Mouse (Mus musculus) embryonic facial prominence, embryonic 10.5 days (tissue): ENCODE results near the gene Smn1. TPM values are rescaled to one million over a fixed set of nuclear protein-coding genes. Genes with fewer than 3 reads are reported as not detected.
"Not testable (repeated sequence)": the region's sequence is repeated elsewhere in the genome, so short reads cannot be mapped to it uniquely, and the experiment has no call there.

ENCODE experiments used
- DNase-seq: peaks from one replicate; pipeline ENCODE4 v3.0.0-alpha.2; 2017; ENCODE audit warnings: low spot score
- H3K27ac ChIP-seq: fragments of 300-500 bp; sonication (generic); replicated peaks from 2 replicates; pipeline ENCODE4 v1.5.1; 2016; ENCODE audit warnings: mild to moderate bottlenecking
- H3K27me3 ChIP-seq: fragments of 300-500 bp; sonication (generic); replicated peaks from 2 replicates; pipeline ENCODE4 v1.6.1; 2016; ENCODE audit warnings: low read depth, mild to moderate bottlenecking; ENCODE audit not compliant: poor library complexity, severe bottlenecking
- H3K36me3 ChIP-seq: fragments of 300-500 bp; sonication (generic); replicated peaks from 2 replicates; pipeline ENCODE4 v1.6.1; 2016; ENCODE audit warnings: mild to moderate bottlenecking, moderate library complexity
- H3K4me1 ChIP-seq: fragments of 300-500 bp; sonication (generic); 2 replicates; pipeline ENCODE4 v1.6.1; 2016
- H3K4me3 ChIP-seq: fragments of 300-500 bp; sonication (generic); 2 replicates; pipeline ENCODE4 v1.5.1; 2016; ENCODE audit warnings: mild to moderate bottlenecking, moderate library complexity
- H3K9me3 ChIP-seq: fragments of 300-500 bp; sonication (generic); 2 replicates; pipeline ENCODE4 v1.6.1; 2016; ENCODE audit warnings: mild to moderate bottlenecking
- WGBS: fragments of 180-500 bp; shearing (Covaris S2); methylation state at CpG from one replicate; pipeline ENCODE4 v1.1.7; 2016; 5-methylcytosine and 5-hydroxymethylcytosine counted together
- polyA plus RNA-seq: library from polyadenylated mRNA; unstranded; fragments of >200 nt; fragmentation: Nextera tagmentation; extraction: Ambion mirVana; gene quantifications from 2 replicates; pipeline ENCODE4 v1.2.1, GENCODE M21; 2016

The Smn1 gene
- polyA plus RNA-seq, 1 experiment from 2014 or later: 95.9 TPM

GRCm38 (mm10) chr13:100161171-100161870 lies 36.7 kb downstream of the Smn1 start:
- H3K27ac ChIP-seq, H3K9me3 ChIP-seq, H3K4me1 ChIP-seq, H3K36me3 ChIP-seq, H3K27me3 ChIP-seq, DNase-seq, H3K4me3 ChIP-seq: not testable (repeated sequence)
- 91% methylated on average over 11 of the region's 11 CpGs for WGBS

DNA sequence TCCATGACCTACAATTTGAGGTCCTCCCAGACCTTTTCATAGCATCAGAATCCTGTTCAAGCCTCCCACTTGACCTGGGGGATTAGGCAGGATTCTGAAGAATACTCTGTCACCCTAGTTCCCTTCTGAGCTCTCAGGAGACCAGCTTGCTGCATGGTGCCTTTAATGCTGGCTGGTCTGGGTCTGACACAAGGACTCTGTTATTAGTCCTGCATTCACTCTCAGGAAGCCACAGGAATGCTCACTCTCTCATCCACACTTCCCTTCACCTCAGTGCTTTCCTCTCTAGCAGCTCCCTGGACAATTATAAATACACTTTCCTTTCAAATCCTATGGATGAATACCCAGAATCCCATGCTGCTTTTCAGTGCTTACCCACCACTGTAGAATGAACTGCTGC lies 37.8 kb downstream of the Smn1 start:
- H3K27me3 ChIP-seq, H3K9me3 ChIP-seq, H3K36me3 ChIP-seq, DNase-seq, H3K4me3 ChIP-seq, H3K27ac ChIP-seq, H3K4me1 ChIP-seq: not testable (repeated sequence)

DNA sequence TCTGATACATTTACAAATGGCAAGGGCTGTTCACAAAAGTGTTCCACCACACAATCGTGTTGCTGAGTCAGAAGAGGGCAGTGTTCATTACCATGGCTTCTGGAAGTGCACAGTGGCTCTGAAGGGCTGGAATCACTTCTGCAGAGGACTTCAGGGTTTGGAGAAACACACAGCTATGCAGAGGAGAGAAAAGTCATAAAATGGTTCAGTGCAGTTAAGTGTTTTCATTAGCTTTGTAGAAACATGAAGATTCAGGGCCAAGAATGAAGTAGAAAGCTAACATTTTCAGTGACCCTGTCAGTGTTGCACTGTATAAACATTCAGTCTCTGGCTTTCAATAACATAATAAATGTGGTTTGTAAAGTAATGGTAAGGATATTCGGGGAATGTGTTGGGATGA lies 41.7 kb downstream of the Smn1 start:
- 81% methylated on average over 2 of the region's 2 CpGs for WGBS

DNA sequence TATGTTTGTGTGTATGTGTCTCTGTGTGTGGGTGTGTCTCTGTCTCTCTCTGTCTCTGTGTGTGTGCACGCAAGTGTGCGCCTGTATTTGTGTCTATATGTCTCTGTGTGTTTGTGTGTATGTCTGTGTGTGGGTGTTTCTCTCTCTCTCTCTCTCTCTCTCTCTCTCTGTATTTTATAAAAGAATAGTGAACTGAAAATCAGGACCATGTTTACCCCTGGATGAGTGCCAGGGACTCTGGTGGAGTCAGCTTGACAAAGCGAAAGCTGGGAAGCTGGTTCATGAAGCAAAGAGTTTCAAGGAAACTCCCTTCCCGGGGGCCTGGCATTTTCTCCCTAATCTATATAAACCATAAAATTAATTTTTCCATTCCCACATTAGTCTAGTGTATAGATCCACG lies 49.7 kb downstream of the Smn1 start:
- not testable (repeated sequence) for H3K4me3 ChIP-seq, H3K27me3 ChIP-seq, H3K36me3 ChIP-seq, DNase-seq, H3K9me3 ChIP-seq, H3K4me1 ChIP-seq, H3K27ac ChIP-seq
- 93% methylated on average over 4 of the region's 5 CpGs for WGBS

More for the DNA sequence above, 41.7 kb downstream of the Smn1 start:
- H3K27me3 ChIP-seq, H3K4me3 ChIP-seq, H3K4me1 ChIP-seq, DNase-seq, H3K36me3 ChIP-seq, H3K9me3 ChIP-seq, H3K27ac ChIP-seq: not testable (repeated sequence)

DNA sequence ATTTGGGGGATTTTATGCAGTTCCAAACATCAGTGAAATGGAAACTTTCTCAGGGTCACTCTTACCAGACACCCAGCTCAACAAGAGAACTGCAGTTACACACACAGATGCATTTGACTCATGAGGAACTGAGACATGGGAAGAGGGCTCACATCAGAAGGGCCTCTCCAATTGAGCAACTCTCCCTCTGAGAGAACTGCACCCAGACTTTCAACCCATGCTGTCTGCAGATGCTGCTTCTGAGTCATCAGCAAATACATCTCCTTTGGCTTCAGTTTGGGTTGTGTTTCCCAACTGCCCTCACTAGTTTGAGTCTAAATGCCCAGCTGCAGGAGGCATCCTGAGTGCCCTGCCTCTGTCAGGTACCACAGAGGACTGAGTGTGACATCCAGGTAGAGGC lies 58.5 kb downstream of the Smn1 start:
- not testable (repeated sequence) for H3K27ac ChIP-seq, H3K27me3 ChIP-seq, DNase-seq, H3K36me3 ChIP-seq, H3K4me1 ChIP-seq, H3K4me3 ChIP-seq, H3K9me3 ChIP-seq

Other genes with a start within 250 kb of the Smn1 start
- gene Cartpt, start 223.8 kb upstream of the Smn1 start, polyA plus RNA-seq: 2.6 and 3.6 TPM in 2 replicates
- gene Mccc2, start 109.2 kb upstream of the Smn1 start, polyA plus RNA-seq: 44.7 and 47.3 TPM in 2 replicates
- gene Bdp1, start 20.8 kb upstream of the Smn1 start, polyA plus RNA-seq: 26.5 and 28.5 TPM in 2 replicates
- gene Serf1, start 16.8 kb upstream of the Smn1 start, polyA plus RNA-seq: 161 and 192 TPM in 2 replicates
- 0.15 and 0.25 TPM in 2 replicates for gene Naip2, start 77.2 kb downstream of the Smn1 start, polyA plus RNA-seq
- gene Naip5, start 121.5 kb downstream of the Smn1 start, polyA plus RNA-seq: 0.06 and 0.14 TPM in 2 replicates
- 0.04 and 0.05 TPM in 2 replicates for gene Naip6, start 192.8 kb downstream of the Smn1 start, polyA plus RNA-seq